ENCODE assay signal across 7 mouse cellular contexts in the genomic region with DNA sequence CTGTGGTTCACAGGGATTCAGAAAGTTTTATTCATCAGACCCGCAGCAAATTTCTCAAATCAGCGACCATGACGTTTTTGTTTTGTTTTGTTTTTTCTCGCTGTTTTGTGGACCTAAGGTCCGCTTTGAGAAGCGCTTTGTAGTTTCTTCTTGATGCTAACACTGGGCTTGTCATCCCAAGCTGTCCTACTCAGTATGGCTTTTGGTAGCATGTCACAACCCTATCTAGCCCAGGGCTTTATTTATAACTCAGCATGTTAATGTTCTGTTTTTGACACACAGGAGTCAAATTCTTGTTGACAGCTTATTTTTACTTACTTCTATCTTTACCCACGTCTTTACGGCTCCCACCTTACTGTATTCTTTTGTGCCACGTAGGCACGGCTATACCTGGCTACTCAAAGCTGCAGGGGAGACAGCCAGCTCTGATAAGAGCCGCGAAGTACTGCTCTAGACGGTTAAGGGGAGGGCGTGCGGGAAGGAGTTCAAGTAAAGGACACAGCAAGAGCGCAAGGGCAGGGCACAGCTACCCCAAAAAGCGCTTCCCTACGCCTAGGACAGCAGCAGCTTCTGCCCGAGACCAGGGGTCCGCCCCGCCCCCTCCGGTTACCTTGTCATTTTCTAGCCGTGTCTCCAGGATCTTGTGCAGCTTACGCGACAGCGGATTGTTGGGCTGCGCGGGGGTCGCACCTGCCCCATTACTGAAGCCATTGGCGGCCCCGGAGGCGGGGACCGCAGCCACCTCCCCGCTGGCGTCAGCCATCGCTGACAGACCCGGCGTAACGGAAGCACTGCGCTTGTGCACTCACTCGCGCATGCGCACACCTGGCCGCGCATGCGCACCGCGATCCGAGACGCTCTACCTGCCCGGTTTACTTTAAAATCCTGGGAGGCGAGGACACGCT. TPM values are rescaled to one million over a fixed set of nuclear protein-coding genes. Genes with fewer than 3 reads are reported as not detected.
DNase-seq lines count a peak whose midpoint lies in the region; ATAC-seq lines count a peak whose summit lies in the region.

A gene (minus strand): TSS at position 802 of the 905 bp plus-strand sequence.

- WGBS in embryonic facial prominence, embryonic 10.5 days, result 7% methylated on average over 53 of the region's 53 CpGs
- 7% methylated on average over 53 of the region's 53 CpGs for WGBS in limb, embryonic 10.5 days
- 6% methylated on average over 53 of the region's 53 CpGs for WGBS in midbrain, embryonic 13.5 days

- DNase-seq in adrenal gland, postnatal 10 days, result peak; percentile 90
- DNase-seq in embryonic facial prominence, embryonic 10.5 days (ENCODE audit: low spot score), result peak; percentile 89
- peak; percentile 85 for DNase-seq in kidney, adult 11 months
- peak; percentile 85 for DNase-seq in limb, embryonic 10.5 days (ENCODE audit: low spot score)
- peak; percentile 76 for DNase-seq in spleen, adult 12 weeks (ENCODE audit: low spot score)

- H3K36me3 ChIP-seq in embryonic facial prominence, embryonic 10.5 days (replicated peaks), result peaks cover 25% of the 10 kb centered on the region
- H3K36me3 ChIP-seq in limb, embryonic 10.5 days, result peaks cover 21% of the 10 kb centered on the region
- peaks cover 19% of the 10 kb centered on the region for H3K36me3 ChIP-seq in midbrain, embryonic 13.5 days

- peaks cover 10% of the 10 kb centered on the region for H3K4me1 ChIP-seq in embryonic facial prominence, embryonic 10.5 days
- H3K4me1 ChIP-seq in limb, embryonic 10.5 days, result peaks cover 31% of the 10 kb centered on the region
- H3K4me1 ChIP-seq in midbrain, embryonic 13.5 days (replicated peaks), result peaks cover 8% of the 10 kb centered on the region

- H3K27me3 ChIP-seq in embryonic facial prominence, embryonic 10.5 days (replicated peaks; ENCODE audit: low read depth, poor library complexity, severe bottlenecking), result no peaks in the 10 kb centered on the region
- H3K27me3 ChIP-seq in limb, embryonic 10.5 days (ENCODE audit: low read depth, poor library complexity, severe bottlenecking), result no peaks in the 10 kb centered on the region
- 0 out of 2 replicates have a peak, but pooled peaks cover 3% of the 10 kb centered on the region for H3K27me3 ChIP-seq in midbrain, embryonic 13.5 days

- H3K4me3 ChIP-seq in embryonic facial prominence, embryonic 10.5 days, result peak within 1 kb of the TSS; percentile 85
- H3K4me3 ChIP-seq in limb, embryonic 10.5 days, result peak within 1 kb of the TSS; percentile 77
- H3K4me3 ChIP-seq in midbrain, embryonic 13.5 days (replicated peaks), result peak within 1 kb of the TSS; percentile 72

- peak; percentile 98 for ATAC-seq in granulocyte monocyte progenitor cell, adult 5-6 weeks (replicated peaks; ENCODE audit: poor library complexity, severe bottlenecking)
- ATAC-seq in midbrain, embryonic 13.5 days, result peak; percentile 93

- peak within 1 kb of the TSS; percentile 87 for H3K27ac ChIP-seq in embryonic facial prominence, embryonic 10.5 days (replicated peaks)
- H3K27ac ChIP-seq in limb, embryonic 10.5 days, result peak within 1 kb of the TSS; percentile 83
- H3K27ac ChIP-seq in midbrain, embryonic 13.5 days, result peak within 1 kb of the TSS; percentile 77

- no peaks in the 10 kb centered on the region for H3K9me3 ChIP-seq in embryonic facial prominence, embryonic 10.5 days
- H3K9me3 ChIP-seq in limb, embryonic 10.5 days (replicated peaks), result no peaks in the 10 kb centered on the region
- no peaks in the 10 kb centered on the region for H3K9me3 ChIP-seq in midbrain, embryonic 13.5 days

- peak within 1 kb of the TSS; percentile 83 for H3K9ac ChIP-seq in midbrain, embryonic 13.5 days (replicated peaks)

- H3K4me2 ChIP-seq in midbrain, embryonic 13.5 days (replicated peaks), result peak within 1 kb of the TSS; percentile 67

RNA-seq across cellular contexts. Expression of the gene that starts here (rescaled TPM):
- 10 to 100 TPM; 33.8 to 40.6 TPM for total RNA-seq in adrenal gland, postnatal 10 days (2021)
- polyA plus RNA-seq in embryonic facial prominence, embryonic 10.5 days (2016; fragmentation: Nextera tagmentation; extraction: Ambion mirVana), result 37.1 and 39.7 TPM in 2 replicates
- 17.6 and 20.6 TPM in 2 replicates for total RNA-seq in granulocyte monocyte progenitor cell, adult 5-6 weeks (2014; fragmentation: Nextera tagmentation)
- 20.0 and 27.8 TPM in 2 replicates for total RNA-seq in granulocyte monocyte progenitor cell, adult 5-6 weeks (2017)
- 36.4 and 46.3 TPM in 2 replicates for polyA plus RNA-seq in limb, embryonic 10.5 days (2016; fragmentation: Nextera tagmentation; extraction: Ambion mirVana)
- 57.9 and 59.9 TPM in 2 replicates for polyA plus RNA-seq in midbrain, embryonic 13.5 days (2015; fragmentation: Nextera tagmentation; extraction: Ambion mirVana)

Comparison
In these comparisons a context has a peak if more than half of its experiments do, and no peak if none do; other contexts are left out.
1. Peak in every context shown above with its lines: DNase-seq, ATAC-seq, H3K4me3 ChIP-seq and H3K27ac ChIP-seq.